Mouse (Mus musculus): Measurements from ENCODE around the gene Flot2. TPM values are rescaled to one million over a fixed set of nuclear protein-coding genes. Genes with fewer than 3 reads are reported as not detected.
"Not testable (repeated sequence)": the region's sequence is repeated elsewhere in the genome, so short reads cannot be mapped to it uniquely, and the experiment has no call there.

Flot2 gene
- polyA plus RNA-seq, 1 experiment from 2014 or later: 49.5 TPM

GRCm38 (mm10) chr11:78048637-78049036 is 10.9 kb downstream of the Flot2 start:
- not testable (repeated sequence) for H3K4me3 ChIP-seq (ENCODE audit: low read depth, low read length); H3K4me2 ChIP-seq (ENCODE audit: low read depth, severe bottlenecking); H3K9ac ChIP-seq (ENCODE audit: low read length); H3K4me1 ChIP-seq (ENCODE audit: control insufficient read depth, insufficient read depth, low read length); H3K27ac ChIP-seq (replicated peaks; ENCODE audit: low read depth, low read length); ATAC-seq (ENCODE audit: insufficient number of reproducible peaks, low FRiP score, low TSS enrichment, low read depth); H3K36me3 ChIP-seq (ENCODE audit: control insufficient read depth, insufficient read depth, low read length); H3K9me3 ChIP-seq (ENCODE audit: control insufficient read depth, low read length); H3K27me3 ChIP-seq (ENCODE audit: control insufficient read depth, insufficient read depth, low read length); DNase-seq (ENCODE audit: low spot score)
- 93% methylated on average over 2 of the region's 4 CpGs for WGBS

DNA sequence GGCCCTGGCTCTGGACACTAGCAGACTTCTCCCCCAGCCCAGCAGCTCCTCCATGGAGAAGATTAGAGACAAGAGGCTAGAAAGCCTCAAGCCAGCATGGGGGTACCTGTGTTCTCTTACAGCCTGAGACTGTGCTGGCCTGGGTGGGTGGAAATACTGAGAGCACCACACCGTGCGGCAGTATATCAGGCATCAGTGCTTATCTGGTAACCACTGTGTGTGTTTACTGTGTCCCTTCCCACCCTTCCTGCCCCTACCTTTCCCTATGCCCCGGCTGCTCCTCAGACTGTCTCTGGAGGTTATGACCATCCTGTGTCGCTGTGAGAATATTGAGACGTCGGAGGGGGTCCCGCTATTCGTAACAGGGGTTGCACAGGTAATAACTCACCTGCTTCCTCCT is 15.3 kb downstream of the Flot2 start:
- H3K27ac ChIP-seq (replicated peaks; ENCODE audit: low read depth, low read length): no peak overlapping the region
- H3K4me2 ChIP-seq (ENCODE audit: low read depth, severe bottlenecking): no peak overlapping the region
- H3K9me3 ChIP-seq (ENCODE audit: control insufficient read depth, low read length): no peaks in the 10 kb centered on the region
- H3K9ac ChIP-seq (ENCODE audit: low read length): no peak overlapping the region
- 93% methylated on average over 8 of the region's 8 CpGs for WGBS
- H3K4me3 ChIP-seq (ENCODE audit: low read depth, low read length): no peak overlapping the region
- DNase-seq (ENCODE audit: low spot score): no peak
- peaks cover 15% of the 10 kb centered on the region; the same call in 1 of the 2 replicates for H3K36me3 ChIP-seq (ENCODE audit: control insufficient read depth, insufficient read depth, low read length)
- ATAC-seq (ENCODE audit: insufficient number of reproducible peaks, low FRiP score, low TSS enrichment, low read depth): no peak
- no peaks in the 10 kb centered on the region for H3K27me3 ChIP-seq (ENCODE audit: control insufficient read depth, insufficient read depth, low read length)
- H3K4me1 ChIP-seq (ENCODE audit: control insufficient read depth, insufficient read depth, low read length): no peaks in the 10 kb centered on the region

GRCm38 (mm10) chr11:78056946-78057345 is 19.2 kb downstream of the Flot2 start:
- DNase-seq (ENCODE audit: low spot score) (no peak), ATAC-seq (ENCODE audit: insufficient number of reproducible peaks, low FRiP score, low TSS enrichment, low read depth) (no peak)
- no peaks in the 10 kb centered on the region for H3K27me3 ChIP-seq (ENCODE audit: control insufficient read depth, insufficient read depth, low read length)
- H3K9ac ChIP-seq (ENCODE audit: low read length): no peak overlapping the region
- no peak overlapping the region for H3K27ac ChIP-seq (replicated peaks; ENCODE audit: low read depth, low read length)
- H3K4me1 ChIP-seq (ENCODE audit: control insufficient read depth, insufficient read depth, low read length): no peaks in the 10 kb centered on the region
- peaks cover 16% of the 10 kb centered on the region; the same call in 1 of the 2 replicates for H3K36me3 ChIP-seq (ENCODE audit: control insufficient read depth, insufficient read depth, low read length)
- 96% methylated on average over 8 of the region's 8 CpGs for WGBS
- no peak overlapping the region for H3K4me3 ChIP-seq (ENCODE audit: low read depth, low read length)
- no peak overlapping the region for H3K4me2 ChIP-seq (ENCODE audit: low read depth, severe bottlenecking)
- no peaks in the 10 kb centered on the region for H3K9me3 ChIP-seq (ENCODE audit: control insufficient read depth, low read length)

DNA sequence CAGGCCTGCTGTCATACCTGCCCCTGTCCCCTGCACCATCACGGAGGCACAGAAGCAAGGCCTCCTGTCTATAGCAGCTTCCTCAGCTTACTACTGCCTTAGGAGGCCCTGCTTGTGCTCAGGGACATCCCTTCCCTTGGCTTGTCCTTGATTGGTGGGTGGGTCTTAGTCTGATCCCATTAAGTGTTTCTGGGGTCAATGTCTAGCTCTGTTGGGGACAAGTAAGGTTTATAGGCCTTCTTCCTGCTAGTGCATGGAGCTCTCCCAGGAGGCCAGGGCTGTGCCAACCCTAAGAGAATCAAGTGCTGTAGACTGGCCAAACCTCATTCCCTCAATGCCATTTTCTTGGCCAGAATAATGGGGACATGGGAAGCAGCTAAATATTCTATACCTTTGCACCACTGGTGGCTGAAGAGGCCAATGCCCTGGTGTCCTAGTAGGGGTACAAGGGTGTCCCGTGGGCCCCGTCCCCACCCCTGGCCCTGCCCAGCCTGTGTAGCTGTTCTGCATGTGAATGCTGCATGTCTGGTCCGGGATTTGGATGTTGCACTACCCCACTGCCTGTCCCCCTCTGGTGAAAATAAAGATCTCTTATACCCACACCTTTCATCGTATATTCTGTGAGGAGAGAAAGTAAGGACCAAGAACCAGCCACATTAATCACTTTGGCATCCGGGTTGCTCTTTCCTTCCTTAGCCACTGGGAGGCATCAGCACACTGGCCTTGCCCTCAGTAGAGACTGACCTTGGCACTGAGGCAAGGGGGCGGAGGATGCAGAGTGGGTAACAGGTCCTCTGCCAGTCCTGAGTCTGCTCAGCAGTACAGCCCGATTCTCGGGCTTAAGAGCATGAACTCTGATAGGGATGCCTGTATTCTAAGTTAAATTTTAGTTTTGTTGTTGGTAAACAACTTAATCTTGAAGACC is 22.4 kb downstream of the Flot2 start:
- no peak for ATAC-seq (ENCODE audit: insufficient number of reproducible peaks, low FRiP score, low TSS enrichment, low read depth)
- Histone ChIP-seq H3K27me3 (ENCODE audit: control insufficient read depth, insufficient read depth, low read length) (no peaks in the 10 kb centered on the region), H3K4me1 (ENCODE audit: control insufficient read depth, insufficient read depth, low read length) (no peaks in the 10 kb centered on the region), H3K4me3 (ENCODE audit: low read depth, low read length) (no peak overlapping the region), H3K9ac (ENCODE audit: low read length) (peak overlapping the region; percentile 27; the same call in 1 of the 2 replicates), H3K36me3 (ENCODE audit: control insufficient read depth, insufficient read depth, low read length) (peaks cover 13% of the 10 kb centered on the region; the same call in 1 of the 2 replicates), H3K4me2 (ENCODE audit: low read depth, severe bottlenecking) (no peak overlapping the region), H3K9me3 (ENCODE audit: control insufficient read depth, low read length) (no peaks in the 10 kb centered on the region), H3K27ac (replicated peaks; ENCODE audit: low read depth, low read length) (no peak overlapping the region)
- 61% methylated on average over 9 of the region's 9 CpGs for WGBS
- DNase-seq (ENCODE audit: low spot score): peak; percentile 59

DNA sequence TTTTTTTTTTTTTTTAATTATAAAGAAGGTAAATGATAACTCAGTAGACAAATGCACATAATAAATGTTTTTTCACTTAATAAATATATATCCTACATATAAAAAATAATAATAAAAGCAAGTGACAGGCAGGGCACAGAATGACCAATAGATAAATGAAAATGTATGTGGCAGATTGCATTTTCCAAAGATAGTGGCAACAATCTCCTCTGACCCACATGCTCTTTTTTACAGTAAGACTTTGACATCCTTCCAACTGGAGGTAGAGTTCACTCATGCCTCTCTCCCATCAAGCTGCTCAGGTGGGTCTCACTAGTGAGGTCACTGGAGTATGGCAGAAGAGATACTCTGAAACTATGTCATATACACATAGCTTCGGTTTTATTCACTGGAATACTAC is 24.8 kb downstream of the Flot2 start:
- Histone ChIP-seq H3K27me3 (ENCODE audit: control insufficient read depth, insufficient read depth, low read length) (no peaks in the 10 kb centered on the region), H3K4me3 (ENCODE audit: low read depth, low read length) (no peak overlapping the region), H3K4me2 (ENCODE audit: low read depth, severe bottlenecking) (no peak overlapping the region), H3K9ac (ENCODE audit: low read length) (no peak overlapping the region), H3K9me3 (ENCODE audit: control insufficient read depth, low read length) (no peaks in the 10 kb centered on the region), H3K36me3 (ENCODE audit: control insufficient read depth, insufficient read depth, low read length) (peaks cover 7% of the 10 kb centered on the region; the same call in 1 of the 2 replicates), H3K4me1 (ENCODE audit: control insufficient read depth, insufficient read depth, low read length) (no peaks in the 10 kb centered on the region), H3K27ac (replicated peaks; ENCODE audit: low read depth, low read length) (no peak overlapping the region)
- no peak for DNase-seq (ENCODE audit: low spot score)
- no peak for ATAC-seq (ENCODE audit: insufficient number of reproducible peaks, low FRiP score, low TSS enrichment, low read depth)
- WGBS: 86% methylated on average over 1 of the region's 1 CpGs

DNA sequence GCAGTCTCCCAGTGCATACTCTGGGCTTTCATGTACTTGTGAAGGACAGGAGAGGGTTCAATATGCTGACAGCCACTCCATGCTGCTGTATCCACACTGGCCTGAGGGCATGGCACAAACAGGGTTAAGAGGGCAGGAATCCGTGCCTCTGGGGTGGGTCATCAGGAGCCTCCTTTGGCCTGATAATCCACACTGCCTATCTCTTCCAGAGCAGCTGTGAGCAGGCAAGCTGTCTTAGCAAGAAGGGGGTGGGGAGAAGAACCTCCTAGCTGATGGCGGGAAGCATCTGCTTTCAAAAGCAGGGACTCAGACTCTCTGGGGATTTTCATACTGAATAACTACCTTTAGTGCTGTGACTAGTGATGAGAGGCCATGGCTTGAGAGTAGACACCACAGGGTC is 28.2 kb downstream of the Flot2 start:
- no peak overlapping the region for H3K9ac ChIP-seq (ENCODE audit: low read length)
- WGBS: 46% methylated on average over 2 of the region's 2 CpGs

GRCm38 (mm10) chr11:78066641-78067040 is 28.9 kb downstream of the Flot2 start:
- no peak overlapping the region for H3K4me3 ChIP-seq (ENCODE audit: low read depth, low read length)
- no peaks in the 10 kb centered on the region for H3K27me3 ChIP-seq (ENCODE audit: control insufficient read depth, insufficient read depth, low read length)
- 61% methylated on average over 2 of the region's 2 CpGs for WGBS
- no peaks in the 10 kb centered on the region for H3K36me3 ChIP-seq (ENCODE audit: control insufficient read depth, insufficient read depth, low read length)
- H3K9me3 ChIP-seq (ENCODE audit: control insufficient read depth, low read length): no peaks in the 10 kb centered on the region
- no peak overlapping the region for H3K9ac ChIP-seq (ENCODE audit: low read length)
- no peaks in the 10 kb centered on the region for H3K4me1 ChIP-seq (ENCODE audit: control insufficient read depth, insufficient read depth, low read length)
- ATAC-seq (ENCODE audit: insufficient number of reproducible peaks, low FRiP score, low TSS enrichment, low read depth) (no peak), DNase-seq (ENCODE audit: low spot score) (no peak)
- H3K27ac ChIP-seq (replicated peaks; ENCODE audit: low read depth, low read length): no peak overlapping the region
- no peak overlapping the region for H3K4me2 ChIP-seq (ENCODE audit: low read depth, severe bottlenecking)

More for the DNA sequence above, 28.2 kb downstream of the Flot2 start:
- no peak for ATAC-seq (ENCODE audit: insufficient number of reproducible peaks, low FRiP score, low TSS enrichment, low read depth)
- Histone ChIP-seq H3K27me3 (ENCODE audit: control insufficient read depth, insufficient read depth, low read length) (no peaks in the 10 kb centered on the region), H3K27ac (replicated peaks; ENCODE audit: low read depth, low read length) (no peak overlapping the region), H3K36me3 (ENCODE audit: control insufficient read depth, insufficient read depth, low read length) (no peaks in the 10 kb centered on the region), H3K4me2 (ENCODE audit: low read depth, severe bottlenecking) (no peak overlapping the region), H3K4me1 (ENCODE audit: control insufficient read depth, insufficient read depth, low read length) (no peaks in the 10 kb centered on the region), H3K4me3 (ENCODE audit: low read depth, low read length) (no peak overlapping the region), H3K9me3 (ENCODE audit: control insufficient read depth, low read length) (no peaks in the 10 kb centered on the region)
- DNase-seq (ENCODE audit: low spot score): no peak

GRCm38 (mm10) chr11:78067566-78067965 is 29.8 kb downstream of the Flot2 start:
- ATAC-seq (ENCODE audit: insufficient number of reproducible peaks, low FRiP score, low TSS enrichment, low read depth) (no peak), DNase-seq (ENCODE audit: low spot score) (no peak)
- Histone ChIP-seq H3K9me3 (ENCODE audit: control insufficient read depth, low read length) (no peaks in the 10 kb centered on the region), H3K4me1 (ENCODE audit: control insufficient read depth, insufficient read depth, low read length) (no peaks in the 10 kb centered on the region), H3K4me2 (ENCODE audit: low read depth, severe bottlenecking) (no peak overlapping the region), H3K9ac (ENCODE audit: low read length) (no peak overlapping the region), H3K36me3 (ENCODE audit: control insufficient read depth, insufficient read depth, low read length) (no peaks in the 10 kb centered on the region), H3K4me3 (ENCODE audit: low read depth, low read length) (no peak overlapping the region), H3K27ac (replicated peaks; ENCODE audit: low read depth, low read length) (no peak overlapping the region), H3K27me3 (ENCODE audit: control insufficient read depth, insufficient read depth, low read length) (no peaks in the 10 kb centered on the region)
- WGBS: 75% methylated on average over 5 of the region's 5 CpGs

All from limb, embryonic 11.5 days (tissue).